Mouse (Mus musculus) ES-Bruce4 (cell line): ENCODE measurements around the gene Dppa5a. TPM values are rescaled to one million over a fixed set of nuclear protein-coding genes. Genes with fewer than 3 reads are reported as not detected.
"Not testable (repeated sequence)": the region's sequence is repeated elsewhere in the genome, so short reads cannot be mapped to it uniquely, and the experiment has no call there.

Experiments
- H3K27ac ChIP-seq: 2 replicates; pipeline ENCODE4 v1.5.1; 2012; ENCODE audit warnings: low read length, inconsistent platforms; ENCODE audit not compliant: insufficient read depth
- H3K27me3 ChIP-seq: 2 replicates; pipeline ENCODE4 v1.6.1; 2012; ENCODE audit warnings: mild to moderate bottlenecking, low read length, inconsistent platforms; ENCODE audit not compliant: control insufficient read depth, poor library complexity, insufficient read depth, severe bottlenecking
- H3K36me3 ChIP-seq: 2 replicates; pipeline ENCODE4 v1.6.1; 2012; ENCODE audit warnings: inconsistent platforms, mild to moderate bottlenecking, low read length, moderate library complexity; ENCODE audit not compliant: control insufficient read depth, poor library complexity, insufficient read depth, severe bottlenecking
- H3K4me1 ChIP-seq: one replicate; pipeline ENCODE4 v1.8.1; 2011; ENCODE audit warnings: low read length; ENCODE audit not compliant: control insufficient read depth, insufficient read depth
- H3K4me3 ChIP-seq: 2 replicates; pipeline ENCODE4 v1.5.1; 2011; ENCODE audit warnings: low read depth, mild to moderate bottlenecking, low read length
- H3K9ac ChIP-seq: 2 replicates; pipeline ENCODE4 v1.6.1; 2012; ENCODE audit warnings: low read depth, mild to moderate bottlenecking, inconsistent platforms; ENCODE audit not compliant: poor library complexity, severe bottlenecking
- H3K9me3 ChIP-seq: replicated peaks from 2 replicates; pipeline ENCODE4 v1.6.1; 2012; ENCODE audit warnings: mild to moderate bottlenecking, low read length, inconsistent platforms; ENCODE audit not compliant: control insufficient read depth, poor library complexity, insufficient read depth, severe bottlenecking
- CTCF ChIP-seq: IDR thresholded peaks from one replicate; pipeline ENCODE4 v1.8.1; 2011; ENCODE audit warnings: low read depth, low read length
- EP300 ChIP-seq: IDR thresholded peaks from 2 replicates; pipeline ENCODE4 v1.6.1; 2011; ENCODE audit warnings: low read depth, low read length; ENCODE audit not compliant: insufficient read depth
- POLR2A ChIP-seq: IDR thresholded peaks from one replicate; pipeline ENCODE4 v1.8.1; 2011; ENCODE audit warnings: low read length; ENCODE audit not compliant: insufficient read depth
- polyA plus RNA-seq: library from polyadenylated mRNA; stranded (reverse); fragments of >200 nt; gene quantifications from 2 replicates; pipeline ENCODE4 v1.2.4, GENCODE M21; 2011; ENCODE audit warnings: low read depth; ENCODE audit not compliant: missing spikeins, insufficient read depth, insufficient read length

The Dppa5a gene
- polyA plus RNA-seq, 1 experiment = 5,317 TPM

DNA sequence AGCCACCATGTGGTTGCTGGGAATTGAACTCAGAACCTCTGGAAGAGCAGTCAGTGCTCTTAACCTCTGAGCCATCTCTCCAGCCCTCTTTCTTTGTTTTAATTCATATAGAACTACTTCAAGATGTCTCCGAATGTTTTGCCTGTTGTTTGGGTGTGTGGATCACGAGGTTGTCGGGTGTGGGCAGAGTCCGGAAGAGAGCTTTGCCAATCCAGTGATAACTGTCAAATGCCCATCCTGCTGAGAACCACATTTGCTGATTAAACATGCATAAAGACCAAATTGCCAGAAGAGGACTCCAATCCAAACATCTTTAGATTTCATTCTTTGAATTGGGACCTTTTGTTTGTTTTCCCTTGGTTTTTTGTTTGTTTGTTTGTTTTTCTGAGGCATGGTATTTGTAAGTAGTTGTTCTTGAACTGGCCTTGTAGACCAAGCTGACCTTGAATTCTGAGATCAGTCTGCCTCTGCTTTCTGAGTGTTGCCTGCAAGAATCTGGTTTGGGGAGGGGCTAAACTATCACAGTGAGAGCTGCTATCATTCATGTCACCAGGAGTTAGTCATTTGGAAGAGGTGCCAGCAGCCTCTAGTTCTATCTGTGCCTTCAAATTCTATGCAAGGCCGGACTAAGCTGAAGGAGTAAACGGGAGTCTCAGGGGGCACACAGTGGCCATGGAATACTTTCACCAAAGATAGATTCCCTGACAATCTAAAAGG is 16.3 kb downstream of the Dppa5a start:
- H3K4me1 ChIP-seq = no peaks in the 10 kb centered on the region
- H3K4me3 ChIP-seq = no peak overlapping the region
- TF ChIP-seq EP300 (no peak), CTCF (no peak), POLR2A (no peak)

DNA sequence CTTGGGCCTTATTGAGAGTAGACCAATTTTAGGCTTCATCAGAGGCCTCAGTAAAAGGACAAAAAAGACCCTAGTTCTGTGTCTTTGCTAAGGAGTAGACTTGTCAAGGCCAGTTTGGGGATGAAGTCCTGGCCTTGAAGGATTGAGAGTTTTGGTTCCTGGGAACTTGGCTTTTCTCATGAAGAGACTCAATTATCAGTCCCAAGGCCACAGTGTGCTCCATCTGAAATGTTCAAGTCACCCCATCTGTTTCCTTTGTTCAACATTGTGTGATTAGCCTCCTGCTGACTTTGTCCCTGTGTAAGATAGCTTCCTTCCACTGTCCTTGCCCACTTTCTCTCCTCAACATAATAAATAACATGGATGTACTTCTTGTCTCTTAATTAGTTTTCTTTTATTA is 18.0 kb downstream of the Dppa5a start:
- not testable (repeated sequence) for H3K4me3 ChIP-seq, H3K9me3 ChIP-seq, H3K27ac ChIP-seq, H3K9ac ChIP-seq, H3K27me3 ChIP-seq, H3K36me3 ChIP-seq, H3K4me1 ChIP-seq

More for the DNA sequence above, 16.3 kb downstream of the Dppa5a start:
- H3K9ac ChIP-seq = no peak overlapping the region
- no peak overlapping the region for H3K27ac ChIP-seq
- no peaks in the 10 kb centered on the region for H3K9me3 ChIP-seq
- H3K27me3 ChIP-seq = no peaks in the 10 kb centered on the region
- no peaks in the 10 kb centered on the region for H3K36me3 ChIP-seq

DNA sequence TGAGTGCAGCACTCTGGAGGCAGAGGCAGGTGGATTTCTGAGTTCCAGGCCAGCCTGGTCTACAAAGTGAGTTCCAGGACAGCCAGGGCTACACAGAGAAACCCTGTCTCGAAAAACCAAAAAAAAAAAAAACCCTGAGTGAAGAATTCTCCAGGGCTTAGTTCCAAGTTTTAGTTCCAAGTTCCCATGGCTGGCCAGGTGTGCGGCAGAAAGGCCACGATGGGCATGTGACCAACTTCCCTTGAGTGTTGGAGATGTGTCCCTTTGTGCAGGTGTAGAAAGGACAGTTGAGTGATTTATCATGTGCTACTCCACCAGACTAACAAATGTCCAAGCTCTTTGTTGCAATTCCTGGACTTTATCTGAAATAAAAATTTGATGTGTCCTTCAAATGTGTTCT is 18.8 kb downstream of the Dppa5a start:
- not testable (repeated sequence) for H3K36me3 ChIP-seq, H3K4me3 ChIP-seq, H3K4me1 ChIP-seq, H3K27ac ChIP-seq, H3K27me3 ChIP-seq, H3K9ac ChIP-seq, H3K9me3 ChIP-seq

DNA sequence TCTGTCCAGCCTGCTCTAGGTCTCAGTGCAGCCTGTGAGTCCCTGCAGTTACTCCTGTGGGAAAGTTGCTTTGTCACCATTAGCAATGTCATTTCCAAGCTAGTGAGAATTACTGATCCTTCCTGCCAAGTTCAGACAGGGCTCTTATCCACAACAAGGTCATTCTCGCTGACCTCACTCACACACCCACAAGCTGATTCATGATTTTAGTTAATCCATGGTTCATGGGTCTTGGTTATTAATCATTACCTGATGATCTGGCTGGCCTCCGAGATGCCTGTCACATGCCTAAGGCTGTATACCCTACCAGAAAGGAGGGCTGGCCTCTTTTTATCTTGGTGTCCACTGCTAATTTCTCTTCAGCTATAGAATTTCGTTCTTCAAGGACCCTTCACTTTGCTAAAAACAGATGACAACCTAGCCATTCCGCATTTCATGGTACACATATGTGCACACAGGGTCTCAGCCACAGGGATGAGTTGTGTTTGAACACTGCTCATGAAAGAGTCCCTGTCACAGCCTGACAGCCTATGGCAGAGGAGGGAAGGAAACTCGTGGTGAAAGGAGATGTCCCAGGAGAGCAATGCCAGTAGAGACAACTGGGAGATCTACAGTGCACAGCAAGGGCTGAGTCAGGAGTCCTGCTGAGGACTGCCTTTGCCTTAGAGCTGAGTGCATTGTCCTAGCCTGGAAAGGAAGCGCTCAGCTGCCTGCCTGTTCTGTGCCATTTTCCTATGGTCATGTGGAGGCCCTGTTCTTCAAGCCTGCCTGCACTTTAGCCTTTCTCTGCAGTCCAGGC is 19.6 kb downstream of the Dppa5a start:
- H3K4me1 ChIP-seq, H3K4me3 ChIP-seq, H3K9ac ChIP-seq, H3K27ac ChIP-seq, H3K36me3 ChIP-seq, H3K9me3 ChIP-seq, H3K27me3 ChIP-seq: not testable (repeated sequence)

DNA sequence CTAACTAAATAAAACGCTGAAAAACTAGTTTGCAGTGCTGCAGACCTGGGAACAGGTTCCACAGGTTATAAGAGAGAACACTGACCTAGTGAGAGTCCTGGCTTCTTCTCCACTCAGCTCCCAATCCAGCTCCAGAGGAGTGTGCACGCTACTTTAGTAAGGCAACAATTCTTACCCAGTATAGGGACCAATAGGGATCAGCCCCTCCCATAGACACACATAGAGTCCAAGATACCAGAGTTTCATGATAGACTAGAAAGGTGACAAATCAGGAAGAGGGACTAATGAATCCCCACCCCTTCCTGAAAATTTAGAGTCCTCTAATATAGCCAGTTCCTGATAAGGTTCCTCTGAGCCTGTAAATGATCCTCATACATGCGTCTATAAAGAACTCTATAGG is 21.0 kb downstream of the Dppa5a start:
- Histone ChIP-seq H3K27ac (no peak overlapping the region), H3K9ac (no peak overlapping the region), H3K36me3 (no peaks in the 10 kb centered on the region), H3K4me3 (no peak overlapping the region), H3K9me3 (no peaks in the 10 kb centered on the region), H3K27me3 (no peaks in the 10 kb centered on the region), H3K4me1 (no peaks in the 10 kb centered on the region)
- no peak for TF ChIP-seq POLR2A
- no peak for TF ChIP-seq EP300
- TF ChIP-seq CTCF = no peak

DNA sequence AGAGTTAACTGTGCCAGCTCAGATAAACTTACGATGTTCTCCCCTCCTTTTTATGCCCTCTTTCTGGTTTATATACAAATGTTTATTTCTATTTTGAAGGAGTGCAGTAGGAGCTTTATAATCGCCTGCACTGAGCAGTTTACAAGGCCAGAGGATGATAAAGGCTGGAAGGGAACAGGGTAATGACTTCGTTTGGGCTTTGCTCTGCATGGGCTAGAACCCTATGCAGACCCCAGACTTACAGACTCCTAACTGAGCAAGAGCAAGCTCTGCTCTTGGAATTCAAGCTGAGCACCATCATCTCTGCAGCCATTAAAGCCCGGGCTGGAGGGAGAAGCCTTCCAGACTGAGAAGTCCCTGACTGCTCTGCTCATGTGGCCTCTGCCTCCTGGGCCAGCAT is 22.7 kb downstream of the Dppa5a start:
- not testable (repeated sequence) for H3K9me3 ChIP-seq, H3K27me3 ChIP-seq

DNA sequence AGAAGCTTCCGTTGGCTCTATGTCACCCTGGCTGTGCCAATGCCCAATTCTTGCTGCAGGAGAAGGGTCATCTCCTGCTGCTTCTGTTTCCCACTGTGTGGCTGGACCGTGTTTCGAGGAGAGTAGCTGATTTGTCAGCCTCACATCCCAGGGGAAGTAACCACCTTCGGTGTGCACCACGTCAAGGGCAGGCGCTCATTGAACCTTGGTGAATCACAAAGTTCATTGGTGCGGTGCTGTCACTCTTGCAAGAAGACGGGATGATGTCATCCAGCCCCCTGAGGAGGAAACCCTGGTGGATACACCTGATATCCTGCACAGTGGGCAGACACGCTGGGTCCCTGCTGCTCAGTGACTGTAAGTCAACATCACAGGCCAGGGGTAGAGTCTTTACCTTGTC is 24.9 kb downstream of the Dppa5a start:
- not testable (repeated sequence) for H3K27ac ChIP-seq, H3K4me3 ChIP-seq, H3K9me3 ChIP-seq, H3K4me1 ChIP-seq, H3K36me3 ChIP-seq, H3K9ac ChIP-seq, H3K27me3 ChIP-seq

More for the DNA sequence above, 22.7 kb downstream of the Dppa5a start:
- not testable (repeated sequence) for H3K4me1 ChIP-seq, H3K4me3 ChIP-seq, H3K36me3 ChIP-seq, H3K27ac ChIP-seq, H3K9ac ChIP-seq

DNA sequence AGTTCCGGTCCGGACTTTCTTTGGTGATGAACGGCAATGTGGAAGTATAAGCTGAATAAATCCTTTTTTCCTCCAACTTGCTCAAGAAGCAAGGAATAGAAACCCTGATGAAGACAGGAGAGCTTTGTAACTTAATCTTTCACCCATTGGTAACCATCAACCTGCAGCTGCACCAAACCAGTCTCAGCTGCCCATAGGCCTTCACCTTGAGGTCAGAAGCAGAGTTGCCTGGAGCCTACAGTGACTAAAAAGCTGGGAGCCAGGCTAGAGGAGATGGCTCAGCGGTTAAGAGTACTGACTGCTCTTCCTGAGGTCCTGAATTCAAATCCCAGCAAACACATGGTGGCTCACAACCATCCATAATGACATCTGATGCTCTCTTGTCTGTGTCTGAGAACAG is 25.5 kb downstream of the Dppa5a start:
- not testable (repeated sequence) for H3K9ac ChIP-seq, H3K9me3 ChIP-seq, H3K4me1 ChIP-seq, H3K27me3 ChIP-seq, H3K36me3 ChIP-seq, H3K4me3 ChIP-seq, H3K27ac ChIP-seq
